Mouse (Mus musculus): Measurements from ENCODE around the gene Nos1.

DNA sequence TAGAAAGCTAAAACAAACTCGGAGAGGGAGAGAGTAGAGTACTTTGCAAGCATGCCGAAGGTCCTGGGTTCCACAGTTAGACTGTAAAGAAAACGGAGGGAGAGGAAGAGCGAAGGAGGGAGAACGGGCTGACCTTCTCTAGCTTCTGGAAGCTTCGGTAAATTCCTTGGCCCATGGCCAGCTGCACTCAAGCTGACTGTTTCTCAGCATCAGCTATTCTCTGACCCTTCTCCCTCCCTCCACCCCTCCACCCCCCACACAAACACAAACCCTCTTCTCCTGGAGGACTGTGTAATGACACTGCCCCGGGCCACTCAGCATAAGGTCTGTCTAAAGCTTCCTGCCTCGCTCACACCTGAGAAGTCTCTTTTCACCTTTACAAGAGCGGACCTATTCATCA lies 183.9 kb downstream of the Nos1 start:
- no peak for TF ChIP-seq CTCF (IDR thresholded peaks at IDR 0.05; ENCODE audit: low read depth)
- no peak for TF ChIP-seq EP300 (IDR thresholded peaks at IDR 0.05; ENCODE audit: low read depth)

Measured in heart, postnatal 0 days (tissue).